Mouse (Mus musculus) c-Kit-negative CD71-positive TER-119-positive erythroid progenitor cells, embryonic 14.5 days (primary cell): ENCODE measurements at regions not wholly inside any gene's neighbourhood (a gene's known extent, or its start where the extent isn't known, plus 50 kb on each side); places are given as distances from the start of the nearest gene placed in this dataset.
"Not testable (repeated sequence)": the region's sequence is repeated elsewhere in the genome, so short reads cannot be mapped to it uniquely, and the experiment has no call there.

ENCODE experiments used
- DNase-seq: peaks from one replicate; pipeline ENCODE4 v3.0.0-alpha.2; 2013; ENCODE audit warnings: low read depth, low spot score

GRCm38 (mm10) chr3:37836749-37837148, 112.5 kb upstream of the Gm5148 start:
- no peak for DNase-seq

DNA sequence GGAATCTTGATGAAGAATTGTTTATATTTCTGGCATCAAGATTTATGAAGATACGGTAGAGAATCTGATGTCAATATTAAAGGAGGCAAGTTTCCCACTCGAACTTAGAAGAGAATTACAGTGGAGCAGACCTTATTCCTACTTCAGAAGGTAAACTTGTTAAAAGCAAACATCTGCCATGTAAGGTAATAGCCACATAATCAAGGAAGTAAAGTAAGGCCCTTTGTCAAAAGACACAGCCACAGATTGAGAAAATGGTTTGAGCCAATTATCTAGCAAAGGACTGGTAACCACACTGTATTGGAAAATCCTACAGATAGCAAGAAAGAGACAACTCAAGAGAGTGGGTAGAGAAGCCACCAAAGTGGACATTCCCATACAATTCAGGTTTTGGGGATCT, 111.4 kb upstream of the Gm5148 start:
- DNase-seq: no peak

GRCm38 (mm10) chr3:37835135-37835534, 110.8 kb upstream of the Gm5148 start:
- DNase-seq: no peak

DNA sequence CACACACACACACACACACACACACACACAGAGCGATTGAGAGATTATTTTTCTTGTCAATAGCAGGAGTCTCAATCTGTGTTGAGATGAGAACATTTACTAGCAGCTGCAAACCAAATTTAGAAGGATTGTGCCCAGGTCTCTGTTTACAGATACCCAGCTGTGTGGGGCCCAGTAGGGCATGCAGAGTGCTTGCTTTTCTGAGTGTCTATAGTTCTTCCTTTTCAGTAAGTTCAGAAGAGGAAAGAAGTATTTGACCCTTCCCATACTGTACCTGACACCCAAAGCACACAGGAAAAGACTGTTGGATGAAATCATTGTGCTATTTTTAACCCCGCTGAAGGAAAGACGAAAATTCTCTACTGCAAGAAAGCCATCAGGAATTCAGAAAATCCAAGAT, 110.3 kb upstream of the Gm5148 start:
- no peak for DNase-seq

DNA sequence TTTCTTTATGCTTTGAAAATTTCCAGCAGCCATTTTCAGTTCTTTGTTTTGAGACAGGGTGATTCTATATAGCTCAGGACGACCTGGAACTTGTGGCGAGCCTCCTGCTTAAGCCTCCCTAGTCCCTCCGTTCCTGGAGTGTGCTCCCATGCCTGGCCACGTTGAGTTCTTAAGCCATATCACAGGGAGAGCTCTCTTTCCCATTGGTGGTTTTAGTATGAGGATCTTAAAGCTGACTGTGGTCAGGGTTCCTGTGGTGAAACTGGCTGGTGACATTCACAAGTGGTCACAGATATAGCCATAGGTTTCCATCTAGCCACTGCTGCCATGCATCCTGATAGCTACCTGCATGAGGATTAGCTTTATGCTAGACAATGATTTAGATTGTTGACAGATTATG, 109.1 kb upstream of the Gm5148 start:
- DNase-seq: no peak

- no peak for DNase-seq
These were observed 103.3 kb upstream of the Gm5148 start for GRCm38 (mm10) chr3:37827546-37827945.

GRCm38 (mm10) chr3:37825602-37826001, 101.3 kb upstream of the Gm5148 start:
- no peak for DNase-seq

GRCm38 (mm10) chr3:37824681-37825080, 100.4 kb upstream of the Gm5148 start:
- DNase-seq: no peak

GRCm38 (mm10) chr3:37819503-37819902, 95.2 kb upstream of the Gm5148 start:
- DNase-seq: no peak

GRCm38 (mm10) chr3:37817434-37817805, 93.1 kb upstream of the Gm5148 start:
- DNase-seq: no peak

GRCm38 (mm10) chr3:37816781-37817433, 92.6 kb upstream of the Gm5148 start:
- no peak for DNase-seq

GRCm38 (mm10) chr3:37815771-37816170, 91.5 kb upstream of the Gm5148 start:
- DNase-seq: no peak

DNA sequence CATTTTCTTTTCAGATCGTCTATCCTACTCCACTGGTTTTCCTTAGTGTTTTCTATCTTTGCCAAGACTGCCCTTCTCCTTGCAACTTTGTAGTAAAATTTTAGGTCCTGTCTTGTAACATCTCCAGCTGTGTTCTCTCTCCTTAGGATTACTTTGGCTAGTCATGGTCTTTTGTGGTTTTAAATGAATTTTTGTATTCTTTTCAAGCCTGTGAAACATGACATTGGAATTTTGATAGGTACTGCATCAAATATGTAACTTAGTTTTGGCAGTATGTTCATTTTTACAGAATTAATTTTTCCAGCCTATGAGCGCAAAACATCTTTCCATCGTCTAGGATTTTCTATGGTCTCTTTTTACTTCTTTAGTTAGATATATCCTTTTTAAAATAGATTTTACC, 88.6 kb upstream of the Gm5148 start:
- no peak for DNase-seq

GRCm38 (mm10) chr3:37811429-37811828, 87.1 kb upstream of the Gm5148 start:
- DNase-seq: no peak

DNA sequence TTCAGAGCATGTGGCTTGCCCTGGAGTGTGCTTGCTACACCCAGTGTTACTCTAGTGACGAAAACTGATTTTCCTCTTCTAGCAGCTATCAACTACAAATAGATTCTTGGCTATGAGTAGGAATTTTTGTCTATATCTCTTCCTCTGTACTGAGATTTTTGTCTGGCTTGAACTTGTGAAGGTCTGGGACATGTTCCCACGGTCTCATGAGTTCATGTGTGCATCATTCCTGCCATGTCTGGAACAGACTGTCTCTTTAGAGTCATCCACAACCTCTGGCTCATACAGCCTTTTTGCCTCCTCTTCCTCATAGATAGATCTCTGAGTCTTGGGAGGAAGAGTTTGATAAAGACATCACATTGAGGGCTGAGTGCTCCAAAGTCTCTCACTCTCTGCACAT, 86.5 kb upstream of the Gm5148 start:
- DNase-seq: no peak

DNA sequence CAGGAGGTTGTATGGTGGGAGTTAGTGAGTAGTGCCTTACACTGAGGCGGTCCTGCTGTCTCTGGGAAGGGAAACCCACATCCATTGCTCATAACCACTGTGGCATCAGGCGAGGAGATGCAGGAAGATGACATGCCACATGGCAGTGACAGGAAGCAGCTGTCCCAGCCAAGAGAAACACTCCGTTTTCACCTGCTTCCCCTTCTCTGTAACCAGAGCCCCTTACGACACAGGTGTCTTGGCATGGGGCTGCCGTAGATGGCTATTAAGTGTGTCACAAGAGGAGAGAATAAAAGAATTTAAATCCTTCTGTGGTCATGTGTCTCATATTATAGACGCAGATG, 81.5 kb upstream of the Gm5148 start:
- DNase-seq: no peak

GRCm38 (mm10) chr3:37804941-37805804, 80.9 kb upstream of the Gm5148 start:
- no peak for DNase-seq

GRCm38 (mm10) chr3:37804261-37804660, 80.0 kb upstream of the Gm5148 start:
- DNase-seq: no peak

- not testable (repeated sequence) for DNase-seq
These were observed 79.5 kb upstream of the Gm5148 start for GRCm38 (mm10) chr3:37803781-37804180.

- DNase-seq: no peak
These were observed 77.3 kb upstream of the Gm5148 start for GRCm38 (mm10) chr3:37801551-37801950.

- no peak for DNase-seq
These were observed 75.5 kb upstream of the Gm5148 start for GRCm38 (mm10) chr3:37799809-37800208.

DNA sequence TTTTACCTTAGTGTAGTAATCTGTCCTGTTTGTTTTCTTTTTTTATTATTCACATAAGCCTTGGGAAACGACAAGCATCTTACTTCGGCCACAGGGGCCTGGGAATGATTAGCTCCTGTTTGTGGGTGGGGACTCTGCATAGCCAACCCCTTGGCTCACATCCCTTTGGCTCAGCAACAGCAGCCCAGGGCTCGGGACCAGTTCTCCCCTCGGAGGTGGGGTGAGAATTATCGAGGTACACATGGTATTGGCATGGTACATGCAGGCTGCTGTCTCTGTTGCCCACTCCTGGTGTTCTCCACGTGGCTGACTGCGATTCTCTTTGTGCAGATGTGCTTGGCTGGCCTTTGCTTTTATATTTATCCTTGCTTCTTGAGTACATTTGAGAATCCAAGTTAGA, 65.4 kb upstream of the Gm5148 start:
- DNase-seq: no peak

DNA sequence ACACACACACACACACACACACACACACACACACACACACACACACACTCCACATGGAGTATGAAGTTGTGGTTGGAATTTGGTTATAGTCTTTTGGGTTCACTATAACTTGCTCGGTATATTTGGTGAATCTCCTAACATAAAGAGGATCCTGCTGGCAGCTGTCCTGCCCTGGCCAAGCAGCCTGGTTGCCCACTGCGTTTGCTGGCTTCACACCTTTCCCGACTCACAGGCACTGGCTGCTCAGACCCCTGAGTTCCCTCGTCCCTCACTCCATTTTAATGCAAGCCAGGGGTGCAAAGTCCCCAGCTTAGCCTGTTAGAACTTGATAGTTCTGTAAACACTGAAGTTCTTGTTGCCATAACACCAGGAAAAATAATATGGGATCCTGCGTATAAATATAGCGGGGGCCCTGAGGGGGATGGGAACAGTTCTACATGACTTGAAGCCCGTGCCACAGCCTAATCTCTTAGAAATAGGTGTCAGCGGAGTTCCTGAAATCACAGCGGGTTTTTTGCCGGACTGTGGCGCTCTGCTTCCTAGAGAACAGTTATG, 64.9 kb upstream of the Gm5148 start:
- DNase-seq: no peak
